Mouse (Mus musculus) spleen, postnatal 36 days (tissue): Measurements from ENCODE around the gene Rnft1.

Source experiments
- DNase-seq, 2 experiments: peaks; one replicate each; pipeline ENCODE4 v3.0.0; 2022; ENCODE audit warnings: low spot score in 2 of 2, mixed read lengths in 1 of 2

Rnft1 gene

DNA sequence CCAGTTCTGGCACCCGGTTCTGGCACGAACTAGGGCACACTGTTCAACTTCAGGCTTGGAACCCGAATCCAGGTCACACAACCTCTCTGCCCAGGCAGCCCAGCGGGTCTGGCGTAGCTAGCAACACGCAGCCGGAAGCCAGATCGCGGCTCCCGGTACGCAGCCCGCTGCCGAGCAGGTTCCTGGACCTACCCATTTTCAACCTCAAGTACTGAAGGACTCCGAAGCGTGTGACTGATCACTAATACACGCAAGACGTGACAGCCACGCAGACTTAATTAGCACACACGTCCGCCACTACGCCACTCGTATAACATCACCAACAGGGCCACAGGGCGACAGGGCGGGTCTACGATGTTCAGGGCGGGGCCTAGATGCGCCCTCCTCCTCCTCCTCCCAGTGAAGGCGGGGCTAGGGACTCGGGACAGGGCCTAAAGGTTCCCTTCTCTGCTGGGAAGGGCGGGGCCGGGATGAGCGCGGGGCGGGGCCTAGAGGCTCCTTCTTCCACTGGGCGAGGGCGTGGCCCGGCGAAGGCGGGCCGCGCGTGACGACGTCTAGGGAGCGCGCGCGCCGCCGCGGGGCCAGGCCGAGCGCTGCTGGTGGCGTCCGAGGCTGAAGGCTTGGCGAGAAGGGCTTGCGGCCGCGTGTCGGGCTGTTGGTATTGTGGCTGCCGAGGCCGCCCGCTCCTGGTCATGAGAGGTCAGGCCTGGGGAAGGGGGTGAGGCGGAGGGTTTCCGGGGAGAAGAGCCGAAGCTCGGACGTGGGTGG is at the start of gene Rnft1:
Rnft1 (plus strand) TSS at position 557 of the 768 bp plus-strand sequence.
- peak; percentile 99 for DNase-seq

DNA sequence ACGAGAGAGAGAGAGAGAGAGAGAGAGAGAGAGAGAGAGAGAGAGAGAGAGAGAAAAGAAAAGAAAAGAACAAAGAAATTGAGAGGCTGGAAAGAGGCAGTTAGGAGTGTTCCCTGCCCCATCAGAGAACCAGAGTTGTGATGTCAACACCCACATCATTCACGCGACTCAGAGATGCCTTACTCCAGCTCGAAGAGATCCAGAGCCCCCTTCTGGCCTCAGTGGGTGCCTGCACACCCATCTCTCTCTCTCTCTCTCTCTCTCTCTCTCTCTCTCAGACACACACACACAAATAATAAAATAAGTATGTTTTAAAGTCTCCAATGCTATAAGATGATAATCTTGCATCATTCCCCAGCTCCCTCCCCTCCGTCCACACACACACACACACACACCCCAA is 47.6 kb upstream of the Rnft1 start:
- DNase-seq = peak; percentile 52 to 57

DNA sequence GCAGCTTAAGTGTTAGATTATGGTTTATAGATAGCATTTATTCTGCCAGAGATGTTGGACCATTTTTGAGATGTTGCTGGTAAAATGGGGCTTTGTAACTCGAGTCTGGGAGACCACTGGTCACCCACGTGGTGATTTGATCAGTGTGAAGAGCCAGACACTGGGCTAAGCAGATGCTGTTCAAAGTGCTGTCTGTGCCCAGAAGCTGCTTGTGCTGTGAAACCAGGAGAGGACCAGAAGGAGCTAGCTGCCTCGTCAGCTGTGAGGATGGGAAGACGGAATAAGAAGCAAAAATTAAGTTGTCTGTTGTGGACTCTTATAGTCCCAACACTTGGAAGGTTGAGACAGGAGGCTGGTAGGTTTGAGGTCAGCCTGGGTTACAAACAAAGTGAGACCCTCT is 46.2 kb upstream of the Rnft1 start:
- no peak for DNase-seq

DNA sequence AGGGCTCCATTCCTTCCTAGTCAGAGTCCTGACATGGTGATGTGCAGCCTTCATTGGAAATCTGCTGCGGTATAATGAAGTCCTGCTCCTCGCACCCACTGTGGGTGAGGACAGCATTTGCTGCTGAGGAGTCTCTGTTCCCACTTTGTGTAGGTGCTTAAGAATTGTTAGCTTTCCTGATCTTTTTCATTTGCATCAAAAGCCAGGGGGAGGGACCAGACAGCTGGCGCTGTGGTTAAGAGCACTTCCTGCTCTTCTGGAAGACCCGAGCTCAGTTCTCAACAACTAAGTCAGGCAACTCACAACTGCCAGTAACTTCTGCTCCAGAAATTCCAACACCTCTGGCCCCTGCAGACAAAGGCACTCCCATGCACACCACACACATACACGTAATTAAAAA is 43.7 kb upstream of the Rnft1 start:
- peak; percentile 34 to 37 for DNase-seq

DNA sequence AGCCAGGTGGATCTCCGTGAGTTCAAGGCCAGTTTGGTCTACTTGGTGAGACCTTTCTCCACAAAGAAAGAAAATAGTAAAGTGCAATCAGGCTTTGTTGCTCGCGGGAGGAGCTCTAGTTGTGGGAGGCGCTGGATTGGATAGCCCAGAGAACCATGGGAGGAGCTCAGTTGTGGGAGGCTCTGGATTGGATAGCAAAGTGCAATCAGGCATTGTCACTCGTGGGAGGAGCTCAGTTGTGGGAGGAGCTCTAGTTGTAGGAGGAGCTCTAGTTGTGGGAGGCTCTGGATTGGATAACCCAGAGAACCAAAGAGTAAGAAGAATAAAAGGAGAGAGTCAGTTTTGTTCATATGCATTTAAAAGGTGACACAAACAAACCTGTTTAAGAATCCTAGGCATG is 30.5 kb upstream of the Rnft1 start:
- no peak for DNase-seq

DNA sequence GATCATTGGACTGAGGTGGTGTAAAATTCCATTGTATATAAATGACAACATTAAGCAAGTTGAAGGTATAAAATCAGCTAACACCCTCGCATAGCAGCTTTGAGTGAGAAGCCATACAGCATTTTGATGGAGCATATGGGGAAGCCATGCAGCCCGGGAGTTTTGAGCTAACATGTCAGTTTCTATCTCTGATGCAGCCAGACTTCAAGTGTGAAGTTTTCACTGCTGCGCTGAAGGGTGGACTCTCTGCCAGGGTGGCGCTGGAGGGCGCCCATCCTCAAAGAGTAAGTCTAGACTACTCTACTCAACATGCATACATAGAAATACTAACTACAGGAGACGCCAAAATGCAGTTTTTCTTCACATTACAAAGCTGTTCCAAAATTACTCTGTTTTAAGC is 26.9 kb upstream of the Rnft1 start:
- no peak for DNase-seq

DNA sequence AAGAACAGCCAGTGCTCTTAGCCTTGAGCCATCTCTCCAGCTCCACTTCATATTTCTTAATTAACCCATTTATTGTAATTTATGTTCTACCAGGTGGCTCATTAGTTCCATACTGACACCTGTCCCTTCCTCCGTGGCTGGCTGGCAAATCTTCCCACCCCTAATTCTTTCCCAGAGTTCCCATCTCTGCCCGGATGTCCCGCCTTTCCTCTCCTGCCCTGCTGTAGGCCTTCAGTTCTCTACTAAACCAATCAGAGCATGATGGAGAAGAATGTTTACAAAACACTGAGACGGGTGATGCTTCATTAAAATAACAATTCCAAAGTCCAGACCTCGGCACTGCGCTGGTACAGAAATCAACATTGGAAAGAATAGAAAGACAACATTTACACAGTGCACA is 25.6 kb upstream of the Rnft1 start:
- DNase-seq = no peak

- no peak for DNase-seq
These were observed 21.9 kb upstream of the Rnft1 start for GRCm38 (mm10) chr11:86462579-86462978.

GRCm38 (mm10) chr11:86464275-86464674 is 20.2 kb upstream of the Rnft1 start:
- DNase-seq = peak; percentile 67 to 74

- no peak for DNase-seq
These were observed 16.1 kb upstream of the Rnft1 start for GRCm38 (mm10) chr11:86468345-86468744.

- DNase-seq = no peak
These were observed 15.5 kb upstream of the Rnft1 start for GRCm38 (mm10) chr11:86468971-86469370.

DNA sequence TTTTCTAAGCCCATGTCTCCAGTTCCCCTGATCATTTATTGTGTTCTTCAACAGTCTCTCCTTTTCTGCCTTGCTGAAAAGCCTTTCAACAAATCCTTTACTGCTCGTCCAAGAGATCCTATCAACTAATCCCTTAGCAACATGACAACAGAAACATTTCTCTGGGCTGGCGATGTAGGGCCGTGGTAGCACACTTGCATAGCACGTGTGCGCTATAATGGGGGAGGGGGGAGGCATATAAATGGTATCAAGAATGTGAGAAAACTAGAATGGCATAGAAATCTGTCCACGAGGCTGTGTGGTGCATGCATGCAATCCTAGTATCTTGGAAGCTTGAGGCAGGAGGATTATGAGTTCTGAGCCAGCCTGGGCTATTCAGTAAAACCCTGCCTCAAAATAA is 12.7 kb upstream of the Rnft1 start:
- no peak for DNase-seq

GRCm38 (mm10) chr11:86472771-86473171 is 11.7 kb upstream of the Rnft1 start:
- no peak for DNase-seq

- no peak for DNase-seq
These were observed 10.9 kb upstream of the Rnft1 start for GRCm38 (mm10) chr11:86473576-86473975.

GRCm38 (mm10) chr11:86484910-86485510 is 553 bp downstream of the Rnft1 start:
- peak; percentile 27 to 39 for DNase-seq

GRCm38 (mm10) chr11:86490782-86491181 is 6.3 kb downstream of the Rnft1 start:
- DNase-seq = no peak

GRCm38 (mm10) chr11:86497356-86497755 is 12.9 kb downstream of the Rnft1 start:
- no peak for DNase-seq

GRCm38 (mm10) chr11:86497908-86498307 is 13.5 kb downstream of the Rnft1 start:
- no peak for DNase-seq

GRCm38 (mm10) chr11:86500795-86501194 is 16.3 kb downstream of the Rnft1 start:
- no peak for DNase-seq

DNA sequence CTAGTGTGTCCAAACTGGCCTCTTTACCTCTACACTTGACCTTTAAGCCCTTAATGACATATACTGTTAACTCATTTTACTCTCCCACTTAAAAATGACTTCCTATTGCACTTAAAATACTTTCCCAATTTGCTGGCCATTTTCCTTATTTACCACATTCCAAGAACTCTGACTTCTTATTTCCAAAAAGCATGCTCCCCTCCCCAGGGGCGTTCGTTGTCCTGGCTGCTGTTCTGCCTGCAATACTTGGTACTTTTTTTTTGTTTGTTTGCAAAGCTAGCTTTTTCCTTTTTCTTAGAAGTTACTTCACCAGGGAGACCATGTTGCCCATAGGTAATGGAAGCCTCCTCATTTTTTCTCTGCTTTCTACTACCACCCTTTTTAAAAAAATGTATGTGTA is 18.7 kb downstream of the Rnft1 start:
- no peak for DNase-seq

GRCm38 (mm10) chr11:86507334-86507733 is 22.9 kb downstream of the Rnft1 start:
- DNase-seq = no peak

GRCm38 (mm10) chr11:86507991-86508390 is 23.5 kb downstream of the Rnft1 start:
- DNase-seq = no peak

GRCm38 (mm10) chr11:86516620-86517019 is 32.2 kb downstream of the Rnft1 start:
- no peak for DNase-seq
